Mouse (Mus musculus): ENCODE measurements around the gene Abcc5. TPM values are rescaled to one million over a fixed set of nuclear protein-coding genes. Genes with fewer than 3 reads are reported as not detected.

The Abcc5 gene
- polyA plus RNA-seq, 1 experiment from 2014 or later: 63.5 TPM

DNA sequence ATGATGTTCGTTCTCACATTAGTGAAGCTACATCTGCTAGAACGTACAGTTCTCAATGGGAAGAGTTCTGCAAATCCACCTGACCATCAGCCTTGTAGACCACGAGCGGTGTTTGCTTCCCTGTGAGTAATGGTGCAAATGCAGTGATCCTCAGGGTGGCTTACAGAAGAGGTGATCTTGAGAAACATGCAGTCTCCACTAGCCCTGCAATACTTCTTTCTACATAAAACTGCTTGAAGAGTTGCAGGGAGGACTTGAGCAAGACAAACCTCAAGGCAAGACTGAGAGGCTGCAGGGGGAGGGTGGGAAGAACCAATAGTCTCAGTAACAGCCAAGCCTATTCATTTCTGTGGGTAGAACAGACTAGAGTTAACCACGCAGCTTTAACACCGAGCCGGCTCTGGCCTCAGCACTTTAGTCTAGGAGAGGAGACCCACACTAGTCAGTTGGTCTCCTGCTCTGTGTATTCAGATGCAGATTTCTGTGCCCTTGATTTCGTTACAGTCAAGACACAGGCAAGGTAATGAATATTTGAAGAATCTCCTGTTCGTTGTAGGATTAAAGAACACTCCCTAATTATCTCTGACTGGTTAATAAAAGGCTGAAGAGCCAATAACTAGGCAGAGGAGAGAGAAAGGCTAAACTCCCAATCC lies 66.4 kb downstream of the Abcc5 start:
- no peak for DNase-seq (ENCODE audit: low spot score)
- Histone ChIP-seq H3K9ac (ENCODE audit: low read depth, low read length) (no peak overlapping the region), H3K27ac (replicated peaks; ENCODE audit: low read depth, low read length) (no peak overlapping the region), H3K36me3 (ENCODE audit: control insufficient read depth, insufficient read depth, low read length) (peaks cover 67% of the 10 kb centered on the region), H3K4me2 (ENCODE audit: low read depth, low read length) (no peak overlapping the region), H3K4me1 (ENCODE audit: control insufficient read depth, insufficient read depth, low read length) (no peaks in the 10 kb centered on the region), H3K9me3 (ENCODE audit: control insufficient read depth, low read length) (no peaks in the 10 kb centered on the region), H3K27me3 (replicated peaks; ENCODE audit: control insufficient read depth, insufficient read depth, low read length) (no peaks in the 10 kb centered on the region), H3K4me3 (ENCODE audit: low read depth, low read length) (no peak overlapping the region)
- 77% methylated on average over 9 of the region's 9 CpGs for WGBS
- no peak for ATAC-seq (ENCODE audit: low read depth)

DNA sequence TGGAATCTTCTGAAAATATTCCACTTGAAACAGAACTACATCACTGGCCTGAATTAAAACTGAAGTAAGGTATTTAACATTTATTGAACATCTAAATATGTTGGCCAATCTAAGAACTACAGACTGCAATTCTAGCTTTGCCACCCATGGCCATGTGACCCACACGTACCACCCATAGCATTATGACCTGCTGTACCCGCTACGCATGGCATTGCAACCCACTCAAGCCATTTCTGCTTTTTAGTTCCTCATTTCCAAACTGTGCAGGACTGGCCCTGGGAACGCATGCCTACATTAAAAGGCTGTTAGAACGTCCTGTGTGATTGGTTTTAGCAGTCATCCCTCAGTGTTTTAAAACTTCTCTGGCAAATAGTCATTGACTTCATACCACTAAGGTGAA lies 68.4 kb downstream of the Abcc5 start:
- WGBS: 95% methylated on average over 5 of the region's 5 CpGs
- ATAC-seq (ENCODE audit: low read depth): no peak

DNA sequence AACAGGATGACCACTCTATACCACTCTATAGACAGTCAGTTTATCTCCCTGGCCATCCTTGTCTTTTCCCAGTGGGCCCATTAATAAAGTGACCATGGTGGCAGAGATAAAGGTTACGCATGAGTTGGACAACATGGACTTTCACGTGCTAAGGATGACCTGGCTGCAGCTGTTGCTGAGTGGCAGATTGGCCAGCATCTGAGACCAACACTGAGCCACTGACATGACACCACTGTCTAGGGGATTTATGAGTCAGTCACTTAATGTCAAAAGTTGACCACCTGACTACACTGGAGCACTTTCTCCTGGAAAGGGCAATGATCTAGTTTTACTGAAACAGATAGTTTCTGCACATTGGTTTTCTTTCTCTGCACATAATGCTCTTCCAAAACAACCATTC lies 71.4 kb downstream of the Abcc5 start:
- Histone ChIP-seq H3K4me2 (ENCODE audit: low read depth, low read length) (no peak overlapping the region), H3K27ac (replicated peaks; ENCODE audit: low read depth, low read length) (no peak overlapping the region), H3K36me3 (ENCODE audit: control insufficient read depth, insufficient read depth, low read length) (peaks cover 56% of the 10 kb centered on the region), H3K27me3 (replicated peaks; ENCODE audit: control insufficient read depth, insufficient read depth, low read length) (no peaks in the 10 kb centered on the region), H3K9me3 (ENCODE audit: control insufficient read depth, low read length) (no peaks in the 10 kb centered on the region), H3K4me3 (ENCODE audit: low read depth, low read length) (no peak overlapping the region), H3K4me1 (ENCODE audit: control insufficient read depth, insufficient read depth, low read length) (no peaks in the 10 kb centered on the region), H3K9ac (ENCODE audit: low read depth, low read length) (no peak overlapping the region)
- WGBS: 92% methylated on average over 2 of the region's 2 CpGs
- no peak for DNase-seq (ENCODE audit: low spot score)
- ATAC-seq (ENCODE audit: low read depth): no peak

More for the DNA sequence above, 68.4 kb downstream of the Abcc5 start:
- no peak for DNase-seq (ENCODE audit: low spot score)
- Histone ChIP-seq H3K9ac (ENCODE audit: low read depth, low read length) (no peak overlapping the region), H3K36me3 (ENCODE audit: control insufficient read depth, insufficient read depth, low read length) (peaks cover 52% of the 10 kb centered on the region), H3K4me3 (ENCODE audit: low read depth, low read length) (no peak overlapping the region), H3K4me2 (ENCODE audit: low read depth, low read length) (no peak overlapping the region), H3K4me1 (ENCODE audit: control insufficient read depth, insufficient read depth, low read length) (no peaks in the 10 kb centered on the region), H3K27me3 (replicated peaks; ENCODE audit: control insufficient read depth, insufficient read depth, low read length) (no peaks in the 10 kb centered on the region), H3K27ac (replicated peaks; ENCODE audit: low read depth, low read length) (no peak overlapping the region), H3K9me3 (ENCODE audit: control insufficient read depth, low read length) (no peaks in the 10 kb centered on the region)

DNA sequence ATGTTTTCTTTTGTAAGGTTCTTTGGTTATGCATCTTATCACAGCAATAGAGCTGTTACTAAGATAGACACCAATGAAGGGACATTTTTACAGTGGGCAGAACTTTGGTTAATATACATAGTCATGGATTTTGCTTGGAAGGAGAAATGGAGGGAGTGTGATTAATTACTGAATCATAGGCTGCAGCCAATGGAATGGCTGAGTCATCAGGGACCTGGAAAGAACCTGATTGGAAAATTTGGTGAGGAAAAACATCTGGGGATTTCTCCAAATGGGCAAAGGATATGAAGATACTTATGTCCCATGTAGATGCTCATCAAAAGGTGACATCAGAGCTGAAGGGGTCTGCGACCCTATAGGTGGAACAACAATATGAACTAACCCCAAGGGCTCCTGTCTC lies 72.2 kb downstream of the Abcc5 start:
- Histone ChIP-seq H3K27ac (replicated peaks; ENCODE audit: low read depth, low read length) (no peak overlapping the region), H3K4me1 (ENCODE audit: control insufficient read depth, insufficient read depth, low read length) (no peaks in the 10 kb centered on the region), H3K9ac (ENCODE audit: low read depth, low read length) (no peak overlapping the region), H3K9me3 (ENCODE audit: control insufficient read depth, low read length) (no peaks in the 10 kb centered on the region), H3K4me2 (ENCODE audit: low read depth, low read length) (no peak overlapping the region), H3K36me3 (ENCODE audit: control insufficient read depth, insufficient read depth, low read length) (peaks cover 55% of the 10 kb centered on the region), H3K27me3 (replicated peaks; ENCODE audit: control insufficient read depth, insufficient read depth, low read length) (no peaks in the 10 kb centered on the region), H3K4me3 (ENCODE audit: low read depth, low read length) (no peak overlapping the region)
- 88% methylated on average over 1 of the region's 1 CpGs for WGBS
- DNase-seq (ENCODE audit: low spot score): no peak
- ATAC-seq (ENCODE audit: low read depth): no peak

DNA sequence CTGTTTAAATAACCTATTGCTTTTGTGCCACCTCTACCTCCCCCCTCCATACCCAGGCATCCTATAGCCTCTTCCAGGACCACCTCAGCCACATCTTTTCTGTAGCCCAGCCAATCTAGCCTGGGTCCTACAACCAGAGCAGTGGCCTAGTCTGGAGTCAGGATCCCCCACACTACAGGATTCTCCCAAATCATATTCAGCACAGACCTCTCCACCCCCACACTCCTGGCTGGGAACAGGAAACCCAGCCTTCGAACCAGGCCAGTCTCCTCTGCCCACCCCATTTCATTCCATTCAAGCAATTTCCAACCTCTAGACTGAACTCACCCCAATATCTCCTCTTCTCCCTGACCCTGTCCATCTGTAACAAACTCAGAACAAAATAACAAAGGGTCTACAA lies 80.7 kb downstream of the Abcc5 start:
- no peak overlapping the region for H3K4me3 ChIP-seq (ENCODE audit: low read depth, low read length)
- DNase-seq (ENCODE audit: low spot score): no peak
- H3K9ac ChIP-seq (ENCODE audit: low read depth, low read length): no peak overlapping the region
- no peaks in the 10 kb centered on the region for H3K4me1 ChIP-seq (ENCODE audit: control insufficient read depth, insufficient read depth, low read length)
- H3K4me2 ChIP-seq (ENCODE audit: low read depth, low read length): no peak overlapping the region
- ATAC-seq (ENCODE audit: low read depth): no peak
- H3K27ac ChIP-seq (replicated peaks; ENCODE audit: low read depth, low read length): no peak overlapping the region
- H3K36me3 ChIP-seq (ENCODE audit: control insufficient read depth, insufficient read depth, low read length): peaks cover 62% of the 10 kb centered on the region
- WGBS: 75% methylated on average over 1 of the region's 1 CpGs
- no peaks in the 10 kb centered on the region for H3K9me3 ChIP-seq (ENCODE audit: control insufficient read depth, low read length)
- H3K27me3 ChIP-seq (replicated peaks; ENCODE audit: control insufficient read depth, insufficient read depth, low read length): no peaks in the 10 kb centered on the region

DNA sequence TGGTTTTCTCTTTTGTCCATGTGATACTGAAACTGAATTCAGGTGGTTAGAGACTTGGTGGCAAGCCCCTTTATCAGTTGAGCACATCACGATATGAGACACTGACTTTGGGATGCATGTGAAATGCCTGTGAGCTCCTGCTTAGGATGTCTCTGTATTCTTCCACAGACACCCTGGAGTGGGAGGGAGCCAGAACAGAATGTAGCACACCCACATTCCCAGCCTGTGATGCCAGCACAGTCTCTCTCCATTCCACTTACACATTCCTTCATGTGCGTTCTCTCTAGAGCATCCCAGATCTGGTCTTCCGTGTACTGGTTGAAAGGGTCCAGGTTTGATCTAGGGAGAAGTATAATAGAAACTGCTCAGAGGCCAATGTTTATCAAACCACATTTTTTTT lies 87.6 kb downstream of the Abcc5 start:
- ATAC-seq (ENCODE audit: low read depth) (no peak), DNase-seq (ENCODE audit: low spot score) (no peak)
- Histone ChIP-seq H3K9me3 (ENCODE audit: control insufficient read depth, low read length) (no peaks in the 10 kb centered on the region), H3K4me2 (ENCODE audit: low read depth, low read length) (no peak overlapping the region), H3K9ac (ENCODE audit: low read depth, low read length) (no peak overlapping the region), H3K4me3 (ENCODE audit: low read depth, low read length) (no peak overlapping the region), H3K27ac (replicated peaks; ENCODE audit: low read depth, low read length) (no peak overlapping the region), H3K36me3 (ENCODE audit: control insufficient read depth, insufficient read depth, low read length) (peaks cover 72% of the 10 kb centered on the region), H3K4me1 (ENCODE audit: control insufficient read depth, insufficient read depth, low read length) (no peaks in the 10 kb centered on the region), H3K27me3 (replicated peaks; ENCODE audit: control insufficient read depth, insufficient read depth, low read length) (no peaks in the 10 kb centered on the region)
- WGBS: 98% methylated on average over 3 of the region's 3 CpGs

DNA sequence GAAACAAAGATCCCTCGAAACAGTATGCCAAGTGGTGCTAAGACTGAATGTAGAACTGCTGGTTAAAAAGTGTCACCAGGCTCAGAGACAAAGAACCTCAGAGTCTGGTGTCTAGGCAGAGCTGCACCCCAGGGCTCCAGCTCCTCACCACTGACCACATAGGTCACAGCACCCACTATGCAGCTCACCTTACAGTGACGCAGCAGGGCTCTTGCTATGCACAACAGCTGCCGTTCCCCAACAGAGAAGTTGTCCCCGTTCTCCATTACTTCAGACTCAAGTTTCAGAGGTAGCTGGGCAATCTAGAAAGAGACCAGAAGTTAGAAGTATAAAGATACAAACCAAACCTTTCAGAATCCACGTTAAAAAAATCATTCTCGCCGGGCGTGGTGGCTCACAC lies 91.3 kb downstream of the Abcc5 start:
- Histone ChIP-seq H3K4me2 (ENCODE audit: low read depth, low read length) (no peak overlapping the region), H3K9ac (ENCODE audit: low read depth, low read length) (no peak overlapping the region), H3K27ac (replicated peaks; ENCODE audit: low read depth, low read length) (no peak overlapping the region), H3K9me3 (ENCODE audit: control insufficient read depth, low read length) (no peaks in the 10 kb centered on the region), H3K4me1 (ENCODE audit: control insufficient read depth, insufficient read depth, low read length) (no peaks in the 10 kb centered on the region), H3K4me3 (ENCODE audit: low read depth, low read length) (no peak overlapping the region), H3K27me3 (replicated peaks; ENCODE audit: control insufficient read depth, insufficient read depth, low read length) (no peaks in the 10 kb centered on the region), H3K36me3 (ENCODE audit: control insufficient read depth, insufficient read depth, low read length) (peaks cover 84% of the 10 kb centered on the region)
- 94% methylated on average over 8 of the region's 8 CpGs for WGBS
- ATAC-seq (ENCODE audit: low read depth): no peak
- no peak for DNase-seq (ENCODE audit: low spot score)

DNA sequence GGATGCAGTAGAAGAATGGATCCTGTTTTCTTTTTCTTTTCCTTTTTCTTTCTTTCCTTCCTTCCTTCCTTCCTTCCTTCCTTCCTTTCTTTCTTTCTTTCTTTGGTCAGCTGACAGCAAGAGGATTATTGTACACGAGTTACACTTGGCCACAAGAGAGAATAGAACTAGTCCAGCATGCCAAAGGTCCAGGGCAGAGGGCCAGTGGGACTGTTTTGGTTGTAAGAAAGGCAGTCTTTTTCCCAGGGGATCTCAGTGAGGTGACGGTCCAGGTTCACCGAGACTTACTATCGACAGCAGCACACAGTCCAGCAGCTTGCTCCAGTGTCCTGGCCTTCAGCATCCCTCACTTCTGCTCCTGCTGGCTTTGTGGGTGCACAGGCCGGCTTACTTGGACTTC lies 97.9 kb downstream of the Abcc5 start:
- no peak overlapping the region for H3K9ac ChIP-seq (ENCODE audit: low read depth, low read length)
- no peak for DNase-seq (ENCODE audit: low spot score)
- H3K4me1 ChIP-seq (ENCODE audit: control insufficient read depth, insufficient read depth, low read length): no peaks in the 10 kb centered on the region
- 88% methylated on average over 5 of the region's 5 CpGs for WGBS
- H3K4me2 ChIP-seq (ENCODE audit: low read depth, low read length): no peak overlapping the region
- H3K4me3 ChIP-seq (ENCODE audit: low read depth, low read length): no peak overlapping the region
- H3K27ac ChIP-seq (replicated peaks; ENCODE audit: low read depth, low read length): no peak overlapping the region
- H3K36me3 ChIP-seq (ENCODE audit: control insufficient read depth, insufficient read depth, low read length): peaks cover 41% of the 10 kb centered on the region
- no peaks in the 10 kb centered on the region for H3K27me3 ChIP-seq (replicated peaks; ENCODE audit: control insufficient read depth, insufficient read depth, low read length)
- no peak for ATAC-seq (ENCODE audit: low read depth)
- H3K9me3 ChIP-seq (ENCODE audit: control insufficient read depth, low read length): no peaks in the 10 kb centered on the region

DNA sequence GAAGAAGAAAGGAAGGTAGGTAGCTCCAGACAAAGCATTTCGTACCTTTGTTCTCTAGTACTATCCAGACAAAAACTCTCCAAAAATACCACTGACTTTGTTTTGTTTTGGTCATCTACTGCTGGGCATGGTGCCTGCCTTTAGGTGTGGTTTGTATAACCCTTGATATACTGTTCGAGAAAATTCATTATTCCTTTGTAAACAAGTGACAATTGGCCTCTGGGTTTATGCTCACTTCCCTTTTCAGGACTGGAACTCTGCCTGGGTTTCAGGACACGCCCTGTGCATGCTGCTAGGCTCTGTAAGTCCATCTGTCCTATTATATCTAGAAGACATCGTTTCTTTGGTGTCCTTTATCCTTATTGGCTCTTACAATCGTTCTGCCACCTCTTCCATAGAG lies 100.9 kb downstream of the Abcc5 start, which contains the start of gene Cyp2ab1:
Cyp2ab1 (minus strand) TSS at position 119 of the 400 bp plus-strand sequence.
- no peak within 1 kb of the TSS for H3K9ac ChIP-seq (ENCODE audit: low read depth, low read length)
- H3K4me1 ChIP-seq (ENCODE audit: control insufficient read depth, insufficient read depth, low read length): no peaks in the 10 kb centered on the region
- H3K9me3 ChIP-seq (ENCODE audit: control insufficient read depth, low read length): no peaks in the 10 kb centered on the region
- DNase-seq (ENCODE audit: low spot score) (no peak), ATAC-seq (ENCODE audit: low read depth) (no peak)
- H3K4me3 ChIP-seq (ENCODE audit: low read depth, low read length): no peak within 1 kb of the TSS
- peaks cover 14% of the 10 kb centered on the region for H3K36me3 ChIP-seq (ENCODE audit: control insufficient read depth, insufficient read depth, low read length)
- H3K27me3 ChIP-seq (replicated peaks; ENCODE audit: control insufficient read depth, insufficient read depth, low read length): no peaks in the 10 kb centered on the region
- 74% methylated on average over 5 of the region's 5 CpGs for WGBS
- H3K27ac ChIP-seq (replicated peaks; ENCODE audit: low read depth, low read length): no peak within 1 kb of the TSS
- H3K4me2 ChIP-seq (ENCODE audit: low read depth, low read length): no peak within 1 kb of the TSS

All from embryonic facial prominence, embryonic 14.5 days (tissue).